Mouse (Mus musculus): ENCODE results near the gene Vmn2r71.

Vmn2r71 gene

DNA sequence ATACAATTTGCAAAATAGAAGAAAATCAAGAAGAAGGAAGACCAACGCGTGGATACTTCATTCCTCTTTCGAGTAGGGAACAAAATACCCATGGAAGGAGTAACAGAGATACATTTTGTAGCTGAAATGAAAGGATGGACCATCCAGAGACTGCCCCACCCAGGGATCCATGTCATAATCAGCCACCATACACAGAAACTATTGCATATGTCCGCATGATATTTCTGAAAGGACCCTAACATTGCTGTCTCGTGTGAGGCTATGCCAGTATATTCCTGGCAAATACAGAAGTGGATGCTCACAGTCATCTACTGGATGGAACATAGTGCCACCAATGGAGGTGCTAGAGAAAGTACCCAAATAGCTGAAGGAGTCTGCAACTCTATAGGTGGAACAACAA lies at the start of gene Vmn2r71:
TSS of gene Vmn2r71 (plus strand) at position 301 of the 400 bp plus-strand sequence.
- no peak for DNase-seq (ENCODE audit: low spot score)

DNA sequence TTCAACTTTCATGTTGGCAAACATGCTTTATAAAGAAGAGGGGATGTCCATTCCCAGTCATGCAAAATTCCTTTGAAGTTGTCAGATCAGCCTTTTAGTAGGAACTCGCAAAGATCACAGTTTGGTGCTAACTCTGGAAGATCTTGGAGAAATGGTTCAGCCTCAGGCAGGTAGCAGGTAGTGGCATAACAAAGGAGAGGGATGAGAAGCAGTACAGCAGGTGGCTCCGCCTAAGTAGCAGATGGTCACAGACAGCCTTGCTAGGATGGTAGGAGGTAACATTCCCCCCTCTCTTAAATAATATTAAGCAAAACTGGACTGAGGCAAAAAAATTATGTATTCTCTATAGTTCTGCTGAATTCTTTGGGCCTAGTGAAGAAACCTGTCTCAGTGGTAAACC lies 20.8 kb upstream of the Vmn2r71 start:
- no peak for DNase-seq (ENCODE audit: low spot score)

DNA sequence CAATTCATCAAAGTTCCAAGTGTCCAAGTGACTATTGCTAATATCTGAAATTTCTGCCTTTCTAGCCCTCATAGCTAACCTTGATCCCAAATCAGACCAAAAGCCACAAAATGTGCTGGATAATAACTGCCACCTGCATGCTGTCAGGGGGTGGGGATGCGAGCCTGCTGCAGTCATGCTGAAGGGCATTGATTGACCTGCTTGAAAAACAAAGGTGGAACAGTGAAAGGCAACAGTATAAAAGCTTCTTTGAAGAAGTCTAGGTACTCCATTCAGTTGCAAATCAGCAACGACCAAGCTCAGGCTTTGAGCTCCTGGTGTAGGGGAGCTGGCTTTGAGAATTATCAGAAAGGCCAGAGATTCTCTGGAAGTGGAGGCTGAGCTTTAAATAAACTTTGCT lies 19.8 kb upstream of the Vmn2r71 start:
- no peak for DNase-seq (ENCODE audit: low spot score)

DNA sequence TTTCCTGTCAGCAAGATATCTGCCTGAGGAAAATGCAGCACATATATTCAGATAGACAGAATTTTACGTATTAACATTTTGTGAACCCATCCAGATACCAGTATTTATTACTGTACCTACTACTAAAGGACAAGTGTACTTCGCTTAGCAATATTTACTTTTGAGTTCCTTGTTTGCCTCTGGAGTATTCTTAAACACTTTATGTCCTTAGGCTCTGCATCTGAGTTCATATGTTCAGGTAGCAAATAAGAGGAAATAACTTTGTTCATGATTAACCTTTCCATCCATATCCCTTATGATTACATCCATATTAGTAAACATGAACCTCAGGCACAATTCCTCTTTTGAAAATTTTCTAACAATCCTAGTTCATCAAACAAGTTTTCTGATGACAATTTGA lies 6.2 kb downstream of the Vmn2r71 start, which contains the start of gene Vmn2r70:
TSS of gene Vmn2r70 (minus strand) at position 101 of the 400 bp plus-strand sequence.
- no peak for DNase-seq (ENCODE audit: low spot score)
